Mouse (Mus musculus) embryonic facial prominence, embryonic 15.5 days (tissue): ENCODE measurements at regions not wholly inside any gene's neighbourhood (a gene's known extent, or its start where the extent isn't known, plus 50 kb on each side); places are given as distances from the start of the nearest gene placed in this dataset. TPM values are rescaled to one million over a fixed set of nuclear protein-coding genes. Genes with fewer than 3 reads are reported as not detected.

ENCODE experiments used
- ATAC-seq: fragments of 200-750 bp; cut with Nextera tagmentation; 2 replicates; pipeline ENCODE4 v1.8.0; 2017; ENCODE audit warnings: low read depth, moderate TSS enrichment; ENCODE audit not compliant: insufficient number of reproducible peaks, low FRiP score, low TSS enrichment
- H3K27ac ChIP-seq: fragments of 300-500 bp; sonication (generic); replicated peaks from 2 replicates; pipeline ENCODE4 v1.5.1; 2015; ENCODE audit warnings: mild to moderate bottlenecking, inconsistent platforms
- H3K27me3 ChIP-seq: fragments of 300-500 bp; sonication (generic); 2 replicates; pipeline ENCODE4 v1.6.1; 2015; ENCODE audit warnings: inconsistent platforms
- H3K36me3 ChIP-seq: fragments of 300-500 bp; sonication (generic); 2 replicates; pipeline ENCODE4 v1.6.1; 2015; ENCODE audit warnings: mild to moderate bottlenecking, inconsistent platforms
- H3K4me1 ChIP-seq: fragments of 300-500 bp; sonication (generic); 2 replicates; pipeline ENCODE4 v1.6.1; 2015; ENCODE audit warnings: inconsistent platforms
- H3K4me2 ChIP-seq: fragments of 300-500 bp; sonication (generic); replicated peaks from 2 replicates; pipeline ENCODE4 v1.6.1; 2015; ENCODE audit warnings: mild to moderate bottlenecking, inconsistent platforms
- H3K4me3 ChIP-seq: fragments of 300-500 bp; sonication (generic); replicated peaks from 2 replicates; pipeline ENCODE4 v1.5.1; 2015; ENCODE audit warnings: mild to moderate bottlenecking, inconsistent platforms
- H3K9ac ChIP-seq: fragments of 300-500 bp; sonication (generic); 2 replicates; pipeline ENCODE4 v1.6.1; 2015; ENCODE audit warnings: inconsistent platforms
- H3K9me3 ChIP-seq: fragments of 300-500 bp; sonication (generic); replicated peaks from 2 replicates; pipeline ENCODE4 v1.6.1; 2016; ENCODE audit warnings: inconsistent platforms
- WGBS: fragments of 180-500 bp; shearing (Covaris S2); methylation state at CpG from one replicate; pipeline ENCODE4 v1.1.7; 2015; 5-methylcytosine and 5-hydroxymethylcytosine counted together
- microRNA-seq: library from miRNA; unstranded; fragments of <30 nt; microRNA quantifications from one replicate; pipeline ENCODE4, GENCODE M21; 2016; ENCODE audit warnings: borderline number of aligned reads

DNA sequence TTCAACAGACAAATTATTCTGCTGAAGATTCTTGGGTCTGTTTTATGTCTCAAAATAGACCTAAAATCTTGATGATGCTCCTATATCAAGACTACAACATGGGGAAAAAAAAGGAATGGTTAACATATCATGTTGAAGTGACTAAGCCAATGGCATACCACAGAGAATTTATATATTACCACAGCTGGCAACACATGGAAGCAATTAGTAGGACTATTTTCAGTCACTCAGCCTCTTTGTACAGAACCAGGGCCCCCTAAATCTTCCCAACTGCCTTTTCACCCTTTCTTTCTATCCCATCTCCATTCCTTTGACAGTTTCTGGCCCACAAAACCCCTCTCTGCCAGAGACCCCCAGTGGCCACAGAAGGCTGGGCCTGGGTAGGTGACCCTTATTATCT, 206.2 kb upstream of the Atp11b start:
- Histone ChIP-seq H3K4me1 (no peaks in the 10 kb centered on the region), H3K27me3 (no peaks in the 10 kb centered on the region), H3K4me3 (no peak overlapping the region), H3K4me2 (no peak overlapping the region), H3K9me3 (no peaks in the 10 kb centered on the region), H3K36me3 (no peaks in the 10 kb centered on the region), H3K27ac (no peak overlapping the region), H3K9ac (no peak overlapping the region)
- no peak for ATAC-seq

DNA sequence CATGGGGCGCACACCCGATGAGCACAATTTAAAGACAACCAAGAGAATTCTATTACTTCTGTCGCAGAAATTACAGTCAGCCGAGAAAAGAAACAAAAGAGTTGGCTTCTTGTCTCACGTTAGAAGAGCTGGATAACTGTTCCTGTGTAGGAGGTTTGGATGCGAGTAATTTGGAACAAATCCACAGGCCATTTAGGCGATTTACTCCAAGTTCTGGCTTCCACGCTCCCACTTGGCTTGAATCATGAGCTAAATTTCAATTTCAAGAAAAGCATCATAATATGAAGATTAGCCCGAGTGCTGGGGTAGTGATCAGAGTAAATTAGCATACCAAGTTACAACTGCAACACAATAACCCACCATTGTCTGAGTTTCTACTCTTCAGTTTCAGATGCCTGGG, 202.1 kb upstream of the Atp11b start:
- no peak for ATAC-seq
- no peaks in the 10 kb centered on the region for H3K9me3 ChIP-seq
- H3K36me3 ChIP-seq = no peaks in the 10 kb centered on the region
- H3K4me2 ChIP-seq = no peak overlapping the region
- WGBS = 74% methylated on average over 9 of the region's 9 CpGs
- H3K4me1 ChIP-seq = no peaks in the 10 kb centered on the region
- H3K27ac ChIP-seq = no peak overlapping the region
- no peaks in the 10 kb centered on the region for H3K27me3 ChIP-seq
- no peak overlapping the region for H3K4me3 ChIP-seq
- H3K9ac ChIP-seq = no peak overlapping the region

DNA sequence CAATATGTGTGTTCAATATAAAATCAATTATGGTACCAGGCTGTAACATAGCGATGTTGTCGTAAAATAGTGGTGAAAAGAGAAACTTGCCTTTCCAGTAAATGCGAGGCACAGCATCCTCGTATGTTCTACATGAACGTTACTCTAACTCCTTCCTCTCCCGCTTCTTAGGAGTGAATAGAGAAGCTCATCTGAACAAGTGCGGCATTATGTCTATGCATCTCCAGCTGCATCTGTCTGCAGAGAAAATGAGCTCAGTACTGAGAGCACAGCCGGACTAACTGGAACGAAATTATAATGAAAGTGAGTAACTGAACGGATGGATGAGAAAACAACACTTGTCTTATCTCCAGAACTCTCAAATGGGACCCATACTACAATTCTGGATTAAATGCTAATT, 193.5 kb upstream of the Atp11b start:
- no peak for ATAC-seq
- Histone ChIP-seq H3K4me3 (no peak overlapping the region), H3K27me3 (no peaks in the 10 kb centered on the region), H3K4me2 (no peak overlapping the region), H3K9ac (no peak overlapping the region), H3K36me3 (no peaks in the 10 kb centered on the region), H3K27ac (no peak overlapping the region), H3K9me3 (no peaks in the 10 kb centered on the region), H3K4me1 (no peaks in the 10 kb centered on the region)
- WGBS = 86% methylated on average over 10 of the region's 10 CpGs

DNA sequence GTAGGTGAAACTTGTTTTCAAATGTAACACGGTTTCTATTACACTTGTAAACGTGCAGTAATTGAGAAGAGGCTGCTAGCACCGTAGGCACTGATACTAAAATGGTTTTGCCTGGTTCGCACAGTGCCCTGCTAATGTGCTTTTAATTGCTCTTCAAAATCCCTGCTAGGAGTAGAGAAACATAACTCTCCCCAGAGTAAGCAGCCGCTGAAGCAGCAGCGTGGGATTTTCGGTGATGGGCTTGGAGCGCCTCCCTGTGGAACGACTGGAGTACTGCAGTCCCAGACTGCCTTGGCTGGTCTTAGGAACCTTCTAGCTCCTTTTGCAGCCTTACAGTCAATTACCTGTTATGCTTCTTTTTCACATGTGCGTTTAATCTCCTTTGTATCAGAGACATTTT, 179.5 kb upstream of the Atp11b start:
- no peak overlapping the region for H3K27ac ChIP-seq
- H3K36me3 ChIP-seq = no peaks in the 10 kb centered on the region
- H3K27me3 ChIP-seq = no peaks in the 10 kb centered on the region
- H3K9me3 ChIP-seq = no peaks in the 10 kb centered on the region
- H3K9ac ChIP-seq = no peak overlapping the region
- WGBS = 13% methylated on average over 10 of the region's 10 CpGs
- ATAC-seq = no peak
- H3K4me1 ChIP-seq = no peaks in the 10 kb centered on the region
- H3K4me3 ChIP-seq = no peak overlapping the region
- H3K4me2 ChIP-seq = no peak overlapping the region

Small RNA genes in the stretch of these regions (microRNA-seq; reads per million reads assigned to microRNA genes)
- not detected for gene Gm25442
